Mouse (Mus musculus): ENCODE data around the gene Atxn7l2. TPM values are rescaled to one million over a fixed set of nuclear protein-coding genes. Genes with fewer than 3 reads are reported as not detected.

The Atxn7l2 gene
- polyA plus RNA-seq (2017; shearing (Covaris generic)): 7.8 TPM

GRCm38 (mm10) chr3:108210771-108211139 is at the start of gene Atxn7l2:
Gene Atxn7l2 (minus strand): TSS chr3:108210934.

GRCm38 (mm10) chr3:108256719-108257637 is 46.2 kb upstream of the Atxn7l2 start, which contains the start of gene Psma5:
Gene Psma5 (plus strand): TSS chr3:108256926.

DNA sequence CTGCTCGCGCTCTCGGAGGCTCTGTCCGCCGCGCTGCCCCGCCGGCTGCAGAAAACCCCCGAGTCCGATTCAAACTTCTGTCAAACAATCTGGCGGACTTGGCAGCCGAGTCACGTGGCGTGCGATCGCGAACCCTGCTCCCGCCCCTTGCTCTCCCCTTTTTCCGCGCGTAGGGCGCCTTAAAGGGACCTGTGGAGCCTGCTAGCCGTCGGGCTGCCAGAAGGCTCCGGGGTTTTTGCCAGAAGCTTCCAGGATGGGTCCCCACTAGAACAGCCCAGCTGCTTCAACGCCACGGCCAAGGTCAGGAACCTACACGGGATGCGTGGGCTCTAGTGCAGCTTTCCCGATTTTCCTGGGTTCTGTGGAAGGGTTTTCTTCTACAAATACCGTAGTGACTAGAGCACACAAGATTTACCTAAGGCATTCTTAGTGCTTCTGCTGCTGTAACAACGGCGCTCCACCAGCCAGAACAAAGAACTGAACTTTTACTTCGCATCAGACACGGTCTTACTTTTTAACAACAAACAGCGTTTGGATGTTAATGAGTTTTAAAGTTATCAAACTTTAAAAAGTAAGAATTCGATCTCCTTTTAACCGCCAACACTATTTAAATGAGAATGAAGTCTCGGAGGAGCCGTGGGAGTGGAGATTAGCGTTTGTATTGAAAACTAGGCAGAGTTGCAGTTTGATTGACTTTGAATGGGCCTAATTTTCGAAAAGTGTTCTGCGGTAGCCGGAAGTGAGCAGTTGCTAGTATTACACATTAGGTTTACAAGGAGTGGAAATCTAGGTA is 16.0 kb upstream of the Atxn7l2 start, which contains the start of gene Sypl2:
Gene Sypl2, minus strand, starts transcription at position 91 of the 793 bp plus-strand sequence.

DNA sequence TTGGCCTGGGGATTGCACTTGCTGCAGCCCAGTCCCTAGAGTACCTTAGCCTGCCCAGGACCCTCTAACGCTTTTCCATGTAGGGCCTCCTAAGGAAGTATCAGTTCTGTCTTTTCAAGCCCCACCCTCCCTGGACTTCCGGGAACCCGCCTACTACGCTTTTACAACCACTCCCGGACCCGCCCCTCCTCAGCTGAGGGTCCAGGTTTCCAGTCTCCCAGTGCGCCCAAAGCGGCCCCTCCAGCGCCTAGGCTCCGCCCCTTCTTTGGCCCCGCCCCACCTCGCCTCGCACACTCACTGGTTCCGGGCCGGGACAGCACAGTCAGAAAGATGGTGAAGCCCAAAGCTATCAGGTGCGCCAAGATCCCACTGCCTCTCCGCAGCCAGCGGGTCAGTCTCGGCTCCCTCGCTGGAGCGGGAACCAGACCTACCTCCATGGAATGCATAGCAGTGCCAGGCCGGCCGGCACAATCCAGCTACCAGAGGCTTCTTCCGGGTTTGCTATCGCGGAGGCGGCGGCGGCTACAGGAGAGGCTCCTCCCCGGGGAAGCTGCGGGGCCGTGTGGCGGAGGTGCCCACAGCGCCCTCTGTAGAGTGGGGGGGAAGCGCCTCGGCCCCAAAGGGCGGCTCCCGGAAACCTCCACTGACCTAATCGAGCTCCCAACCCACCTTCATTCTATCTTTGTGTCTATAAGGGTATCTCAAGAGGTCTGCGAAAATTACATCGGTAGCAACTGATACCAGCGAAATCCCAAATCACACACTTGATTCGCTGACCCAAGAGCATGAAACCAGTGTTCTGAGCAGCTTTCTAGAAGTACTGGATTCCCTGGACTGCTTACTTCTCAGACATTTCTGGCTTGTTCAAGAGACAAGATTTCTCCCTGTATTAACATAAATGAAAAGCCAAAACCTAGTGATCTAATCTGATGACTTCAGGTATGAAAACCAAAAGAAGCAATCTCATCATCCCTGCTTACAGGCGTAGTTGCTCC is 10.1 kb downstream of the Atxn7l2 start, which contains the start of gene Cyb561d1:
Gene Cyb561d1, minus strand, starts transcription at position 884 of the 995 bp plus-strand sequence.

DNA sequence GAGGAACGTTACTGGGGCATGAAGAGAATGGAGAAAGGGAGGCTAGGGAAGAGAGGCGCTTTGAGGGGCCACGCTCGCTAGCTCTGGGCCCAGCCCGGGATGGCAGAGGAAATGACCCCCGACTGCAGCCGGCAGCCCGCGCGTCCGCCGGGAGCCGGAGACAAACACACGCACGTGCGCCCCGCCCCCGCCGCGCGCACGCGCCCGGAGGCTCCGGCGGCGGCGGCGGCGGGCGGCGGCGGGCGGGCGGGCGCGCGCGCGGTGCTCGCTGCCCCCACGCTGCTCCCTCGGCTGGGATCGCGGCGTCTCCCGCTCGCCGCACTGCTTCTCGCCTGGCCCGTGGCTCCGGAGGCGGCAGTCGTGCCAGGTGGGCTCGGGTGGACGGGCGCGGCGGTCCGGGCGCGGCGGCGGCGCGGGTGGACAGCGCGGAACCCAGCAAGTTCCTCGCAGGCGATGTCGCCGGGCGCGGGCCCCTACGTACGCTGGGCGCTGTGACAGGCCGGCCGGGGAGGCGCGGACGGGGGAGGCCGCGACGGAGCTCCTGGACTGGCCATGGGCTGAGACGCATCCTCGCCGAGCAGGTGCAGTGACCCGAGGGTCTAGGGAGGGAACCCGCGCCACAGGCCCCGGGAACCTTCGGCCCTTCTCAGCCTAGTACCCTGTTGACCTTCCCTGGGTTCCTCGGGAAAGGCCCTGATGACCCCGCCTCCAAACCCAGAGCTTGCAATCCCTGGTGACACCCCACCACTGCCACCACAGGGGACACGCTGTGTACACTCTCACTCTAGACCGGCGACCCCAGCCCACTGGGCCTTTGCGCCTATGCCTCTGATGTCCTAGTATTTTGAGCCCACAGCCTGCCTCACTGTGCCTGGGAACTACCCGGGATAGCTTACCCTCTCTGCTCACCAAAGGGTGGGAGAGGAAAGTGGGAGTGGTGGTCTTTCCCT is 24.4 kb downstream of the Atxn7l2 start, which contains the start of gene Amigo1:
Gene Amigo1, plus strand, starts transcription at position 238 of the 950 bp plus-strand sequence.

GRCm38 (mm10) chr3:108154656-108155055 is 56.1 kb downstream of the Atxn7l2 start, which contains the start of gene Gpr61:
Gene Gpr61 (minus strand): TSS chr3:108154882.

Other genes with a start within 250 kb of the Atxn7l2 start
- gene Gstm3, start 241.7 kb downstream of the Atxn7l2 start, polyA plus RNA-seq (2017; shearing (Covaris generic)): not detected
- gene Gstm2, start 224.5 kb downstream of the Atxn7l2 start, polyA plus RNA-seq (2017; shearing (Covaris generic)): not detected
- gene Gstm1, start 193.0 kb downstream of the Atxn7l2 start, polyA plus RNA-seq (2017; shearing (Covaris generic)): 2.6 TPM
- 10.1 TPM for gene Gstm4, start 166.0 kb downstream of the Atxn7l2 start, polyA plus RNA-seq (2017; shearing (Covaris generic))
- 58.2 TPM for gene Ampd2, start 124.3 kb downstream of the Atxn7l2 start, polyA plus RNA-seq (2017; shearing (Covaris generic))
- gene Gnat2, start 118.1 kb downstream of the Atxn7l2 start, polyA plus RNA-seq (2017; shearing (Covaris generic)): not detected
- 204 TPM for gene Gnai3, start 64.8 kb downstream of the Atxn7l2 start, polyA plus RNA-seq (2017; shearing (Covaris generic))
- not detected for gene Gpr61, start 56.1 kb downstream of the Atxn7l2 start, polyA plus RNA-seq (2017; shearing (Covaris generic))
- 0.56 TPM for gene Amigo1, start 24.6 kb downstream of the Atxn7l2 start, polyA plus RNA-seq (2017; shearing (Covaris generic))
- gene Cyb561d1, start 9.7 kb downstream of the Atxn7l2 start, polyA plus RNA-seq (2017; shearing (Covaris generic)): 25.3 TPM
- gene Sypl2, start 15.7 kb upstream of the Atxn7l2 start, polyA plus RNA-seq (2017; shearing (Covaris generic)): not detected
- gene Psma5, start 46.0 kb upstream of the Atxn7l2 start, polyA plus RNA-seq (2017; shearing (Covaris generic)): 157 TPM
- 0.10 TPM for gene Sort1, start 73.1 kb upstream of the Atxn7l2 start, polyA plus RNA-seq (2017; shearing (Covaris generic))
- gene Mybphl, start 154.0 kb upstream of the Atxn7l2 start, polyA plus RNA-seq (2017; shearing (Covaris generic)): not detected
- 2.9 TPM for gene Psrc1, start 172.9 kb upstream of the Atxn7l2 start, polyA plus RNA-seq (2017; shearing (Covaris generic))
- gene Celsr2, start 204.6 kb upstream of the Atxn7l2 start, polyA plus RNA-seq (2017; shearing (Covaris generic)): 0.40 TPM
- gene Sars, start 234.3 kb upstream of the Atxn7l2 start, polyA plus RNA-seq (2017; shearing (Covaris generic)): 172 TPM